Mouse (Mus musculus) neural tube, embryonic 10.5 days (tissue): ENCODE data around the gene Loxl4.

ENCODE experiments used
- DNase-seq: peaks from one replicate; pipeline ENCODE4 v3.0.0-alpha.2; 2017; ENCODE audit warnings: low spot score; ENCODE audit errors: extremely low spot score

Loxl4 gene

DNA sequence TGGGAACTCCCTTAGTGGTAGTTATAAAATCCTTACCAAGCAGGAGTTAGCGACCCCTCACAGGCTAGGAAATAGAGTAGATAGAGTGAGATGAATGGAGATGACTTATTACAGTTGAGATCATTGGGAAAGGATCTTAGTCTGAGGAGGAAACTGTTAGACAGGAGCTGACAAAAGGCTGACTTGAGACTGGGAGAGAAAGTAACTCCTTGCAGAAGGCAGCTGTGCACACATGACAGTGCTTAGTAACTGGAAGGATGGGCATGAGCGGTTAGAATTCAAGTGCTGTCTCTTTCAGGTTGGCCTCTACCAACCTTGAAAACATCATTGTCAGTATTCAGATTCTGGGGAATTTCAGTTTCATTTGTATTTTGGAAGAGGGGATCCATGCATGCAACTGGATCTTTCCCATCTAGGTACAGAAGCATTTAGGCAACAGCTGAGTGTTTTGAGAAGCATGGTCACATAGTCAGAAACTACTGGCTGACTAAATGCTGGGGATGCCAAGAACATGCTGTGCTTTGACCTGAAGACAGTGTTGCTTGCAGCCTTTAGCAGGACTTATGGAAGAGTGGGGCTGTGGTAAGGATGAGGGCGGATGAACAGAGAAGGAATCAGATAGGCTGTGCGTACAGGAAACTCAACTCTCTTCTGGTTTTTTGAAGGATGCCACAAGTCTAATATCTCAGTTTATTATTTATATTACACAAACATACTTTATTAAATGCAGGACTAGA lies 46.2 kb downstream of the Loxl4 start:
- DNase-seq: no peak

DNA sequence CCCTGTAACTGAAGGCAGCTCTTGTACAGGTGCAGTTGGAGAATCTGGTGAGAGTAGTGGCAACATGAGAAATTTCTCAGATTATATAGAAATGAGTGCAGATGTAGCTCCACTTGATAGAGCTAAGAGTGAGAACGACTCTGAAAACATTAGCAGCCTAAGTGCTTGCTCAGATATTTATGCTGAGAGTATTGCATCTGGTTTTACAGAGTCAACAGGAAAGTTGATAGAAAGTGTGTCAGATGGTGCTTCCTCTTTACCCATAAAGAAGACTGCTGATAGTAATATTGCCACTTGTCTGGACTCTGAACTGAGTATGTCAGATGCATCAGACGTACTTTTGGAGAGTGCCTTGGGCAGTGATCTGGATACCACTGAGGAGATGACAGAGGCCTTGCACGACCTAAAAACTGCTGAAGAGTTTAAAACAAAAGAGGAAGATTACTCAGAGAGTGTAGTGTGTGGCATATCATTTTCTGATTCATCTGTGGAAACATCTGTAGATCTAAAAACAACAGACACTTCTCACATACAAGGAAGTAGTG lies 48.8 kb downstream of the Loxl4 start:
- no peak for DNase-seq

DNA sequence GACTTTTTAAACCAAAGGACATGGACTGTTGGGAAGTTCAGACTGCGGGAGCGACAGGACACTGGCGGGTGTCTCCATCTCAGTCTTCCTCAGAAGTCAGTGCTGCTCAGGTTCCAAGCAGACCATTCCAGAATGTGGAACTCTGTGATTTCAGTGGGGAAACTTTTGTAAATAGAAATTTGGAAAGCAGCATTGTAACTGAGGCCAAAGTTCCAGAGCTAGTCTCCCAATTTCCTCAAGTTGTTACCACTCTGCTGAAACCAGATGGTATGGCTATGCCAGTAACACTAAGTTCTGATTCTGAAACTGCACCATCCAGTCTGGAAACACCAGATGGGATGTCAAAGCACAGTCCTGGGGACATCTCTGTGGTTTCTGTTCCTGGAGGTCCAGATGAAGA lies 49.6 kb downstream of the Loxl4 start:
- DNase-seq: no peak

DNA sequence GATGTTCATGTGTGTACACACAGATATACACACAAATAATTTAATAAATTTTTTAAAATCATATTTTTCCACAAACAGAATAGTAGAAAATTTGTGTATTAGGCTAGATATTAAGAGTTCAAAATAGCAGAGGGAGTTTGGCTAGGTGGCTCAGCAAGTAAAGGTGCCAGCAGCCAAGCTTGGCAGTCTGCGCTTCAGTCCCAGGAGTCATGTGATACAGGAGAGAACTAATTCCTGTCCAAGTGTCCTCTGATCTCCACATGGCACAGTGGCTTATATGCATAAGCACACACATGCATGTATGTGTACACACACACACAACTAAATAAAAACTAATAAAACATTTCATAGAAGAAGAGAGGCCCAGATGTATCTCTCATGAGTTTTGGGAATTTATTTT lies 50.6 kb downstream of the Loxl4 start:
- DNase-seq: no peak

DNA sequence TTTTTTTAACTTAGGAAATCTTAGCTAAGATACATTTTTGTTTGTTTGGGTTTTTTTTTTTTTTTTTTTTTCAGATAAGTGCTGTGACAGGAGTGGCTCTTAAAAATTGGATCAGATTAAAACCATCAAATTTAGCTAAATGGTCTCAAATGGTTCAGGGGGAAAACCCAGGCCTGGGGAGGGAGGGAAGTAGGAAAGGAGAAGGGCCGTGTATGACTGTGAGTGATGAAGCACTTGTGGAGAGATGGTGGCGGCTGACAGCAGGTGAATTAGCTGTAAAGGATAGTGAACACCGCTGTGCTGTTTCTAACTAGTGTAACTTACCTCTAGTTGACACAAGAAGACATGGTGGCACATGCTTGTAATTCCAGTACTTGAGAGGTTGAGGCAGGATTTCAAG lies 53.9 kb downstream of the Loxl4 start:
- no peak for DNase-seq
